Mouse (Mus musculus) CD4-positive, CD25-positive, alpha-beta regulatory T cell, adult 2 months (primary cell): ENCODE data around the gene Arpc4.

Experiments
- DNase-seq: peaks from one replicate; pipeline ENCODE4 v3.0.0-alpha.2; 2012; ENCODE audit warnings: low read depth, low spot score

Arpc4 gene

DNA sequence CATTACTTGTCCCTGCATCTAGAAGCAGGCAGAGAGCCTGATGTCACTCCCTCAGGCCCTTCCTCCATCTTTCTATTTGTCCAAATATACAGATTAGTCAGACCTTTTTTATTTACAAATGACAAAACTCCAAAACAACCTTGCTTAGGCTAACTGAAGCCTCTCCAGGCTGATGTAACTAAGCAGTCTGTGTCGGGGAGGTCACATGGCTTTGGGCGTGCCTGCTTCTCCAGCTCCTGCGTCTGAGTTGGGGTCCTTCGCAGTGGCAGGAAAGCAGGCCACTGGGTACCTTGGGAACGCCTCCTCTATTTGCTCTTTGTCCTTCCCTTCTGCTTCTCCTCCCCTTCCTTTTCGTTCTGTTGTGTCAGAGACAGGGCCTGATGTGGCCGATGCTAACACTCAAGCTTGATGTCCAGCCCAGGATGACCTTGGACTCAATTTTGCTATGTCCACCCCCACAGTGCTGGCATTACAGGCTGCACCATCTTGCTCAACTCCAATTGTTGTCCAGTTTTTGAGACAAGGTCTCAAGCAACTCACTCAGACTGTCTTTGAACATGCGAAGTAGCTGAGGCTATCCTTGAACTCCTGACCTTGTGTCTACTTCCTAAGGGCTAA, 13.3 kb upstream of the Arpc4 start:
- DNase-seq = no peak

DNA sequence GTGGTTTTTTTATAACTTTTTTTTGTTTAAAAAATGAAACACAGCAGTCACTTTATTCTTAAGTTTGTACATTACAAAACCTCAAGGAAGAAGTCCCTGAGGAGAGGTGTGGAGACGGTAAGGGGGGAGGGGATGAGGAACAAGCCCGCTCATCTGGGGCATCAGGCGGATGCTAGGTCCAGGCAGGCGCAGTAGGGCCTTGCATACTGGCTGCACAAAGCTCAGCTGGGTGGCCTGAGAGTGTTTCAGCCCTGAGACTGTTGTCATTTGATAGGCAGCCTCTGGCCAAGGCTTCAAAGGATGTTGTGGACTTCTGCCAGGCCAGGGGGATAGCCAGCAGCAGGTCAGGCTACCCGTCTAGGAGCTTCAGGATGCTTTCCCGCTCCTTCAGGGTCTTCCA, 11.3 kb upstream of the Arpc4 start:
- DNase-seq = no peak

GRCm38 (mm10) chr6:113367574-113367973, 10.3 kb upstream of the Arpc4 start:
- no peak for DNase-seq

- DNase-seq = no peak
Observed at GRCm38 (mm10) chr6:113368124-113368523, 9.8 kb upstream of the Arpc4 start.

- no peak for DNase-seq
Observed at GRCm38 (mm10) chr6:113368577-113368976, 9.3 kb upstream of the Arpc4 start.

GRCm38 (mm10) chr6:113370194-113370929, 7.6 kb upstream of the Arpc4 start:
- DNase-seq = no peak

GRCm38 (mm10) chr6:113373491-113373890, 4.4 kb upstream of the Arpc4 start:
- no peak for DNase-seq

DNA sequence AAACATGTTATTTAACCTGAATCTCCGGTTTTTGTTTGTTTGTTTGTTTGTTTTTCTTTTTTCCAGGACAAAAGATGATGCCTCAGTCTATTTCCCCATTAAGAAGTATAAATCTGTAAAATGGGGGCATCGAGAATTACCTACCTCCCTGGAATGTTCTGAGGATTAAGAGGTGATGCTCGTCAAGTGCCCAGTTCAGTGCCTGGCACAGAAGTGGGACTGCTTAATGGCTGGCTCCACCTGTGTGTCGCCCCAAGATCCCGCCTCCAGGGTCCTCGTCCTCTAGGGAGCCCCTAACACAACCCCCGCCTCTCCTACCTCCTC, 781 bp upstream of the Arpc4 start:
- no peak for DNase-seq

DNA sequence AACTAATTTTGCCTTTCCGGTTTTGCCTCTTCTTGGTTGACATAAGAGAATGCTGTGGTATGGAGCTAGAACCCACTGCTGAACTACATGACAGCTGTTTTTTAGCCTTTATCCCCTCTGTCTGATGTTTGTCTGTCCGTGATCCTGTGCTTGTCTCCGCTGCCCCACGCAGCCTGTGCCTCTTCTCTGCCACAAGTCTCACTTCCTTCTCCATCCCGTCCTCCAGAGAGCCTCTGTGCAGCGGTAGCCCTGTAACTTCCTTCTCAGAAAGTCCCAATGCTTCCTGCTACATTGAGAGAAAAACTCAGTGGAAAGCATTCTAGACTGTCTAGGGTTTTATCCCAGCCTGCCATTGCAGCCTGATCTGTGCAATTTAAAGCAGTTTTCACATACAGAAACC, 1.3 kb downstream of the Arpc4 start:
- peak; percentile 18 for DNase-seq

DNA sequence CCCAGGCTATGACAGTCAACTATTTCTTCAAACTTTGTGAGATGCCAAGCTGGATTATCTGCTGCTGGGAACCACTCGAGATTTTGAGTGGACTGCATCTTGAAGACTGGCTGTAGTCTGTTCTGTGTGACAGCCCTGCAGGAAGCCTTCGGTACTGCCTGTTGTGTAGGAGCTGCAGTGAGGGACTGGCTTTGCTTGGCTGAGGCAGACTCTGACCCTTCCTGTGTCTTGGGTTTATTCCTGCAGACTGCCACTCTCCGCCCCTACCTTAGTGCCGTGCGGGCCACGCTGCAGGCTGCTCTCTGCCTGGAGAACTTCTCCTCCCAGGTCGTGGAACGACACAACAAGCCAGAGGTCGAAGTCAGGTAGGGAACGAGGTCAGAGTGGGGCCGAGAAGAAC, 2.6 kb downstream of the Arpc4 start:
- DNase-seq = peak; percentile 25

GRCm38 (mm10) chr6:113384351-113384927, 6.5 kb downstream of the Arpc4 start:
- DNase-seq = no peak

- DNase-seq = no peak
Observed at GRCm38 (mm10) chr6:113385160-113385714, 7.3 kb downstream of the Arpc4 start.

DNA sequence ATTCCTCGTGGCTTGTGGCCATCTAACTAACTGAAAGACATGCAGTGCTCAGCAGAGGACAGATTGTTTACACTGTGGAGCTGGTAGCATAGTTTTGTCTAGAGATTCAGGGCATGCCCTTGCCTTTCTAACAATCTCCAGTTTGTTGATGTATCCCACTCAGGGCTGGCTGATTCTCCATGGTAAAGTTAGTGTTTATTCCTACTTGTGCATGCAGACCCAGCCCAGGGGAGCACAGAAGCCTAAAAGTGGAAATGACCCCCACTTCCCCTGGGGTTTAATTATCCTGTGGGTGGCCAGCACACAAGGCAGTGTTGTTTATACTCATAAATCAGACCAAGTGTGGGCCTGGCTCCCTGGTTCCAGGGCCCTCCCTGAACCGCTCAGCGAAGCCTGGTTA, 8.1 kb downstream of the Arpc4 start:
- no peak for DNase-seq

DNA sequence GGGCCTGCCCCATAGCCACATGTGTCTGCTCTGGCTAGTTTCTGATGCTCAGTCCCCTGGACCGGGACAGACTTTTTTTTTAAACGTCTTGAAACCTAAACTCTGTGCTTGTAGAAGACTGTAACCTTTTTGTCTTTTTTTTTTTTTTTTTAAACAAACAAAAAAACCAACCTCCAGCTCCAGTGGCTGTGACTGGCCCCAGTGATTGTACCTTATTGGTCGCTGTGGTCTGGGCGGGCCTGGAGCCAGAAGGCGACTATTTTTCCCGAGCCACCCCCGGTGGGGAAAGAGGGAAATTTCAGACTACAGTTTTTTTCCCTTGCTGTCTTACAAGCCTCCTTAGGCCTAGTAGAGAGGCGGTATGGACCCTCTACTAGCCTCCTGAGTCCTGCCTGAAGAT, 11.0 kb downstream of the Arpc4 start, which contains the start of gene Ttll3:
Gene Ttll3 (plus strand): TSS at position 301 of the 400 bp plus-strand sequence.
- no peak for DNase-seq

GRCm38 (mm10) chr6:113390715-113391114, 12.8 kb downstream of the Arpc4 start:
- DNase-seq = no peak

GRCm38 (mm10) chr6:113392015-113392386, 14.1 kb downstream of the Arpc4 start:
- DNase-seq = no peak

GRCm38 (mm10) chr6:113392387-113393071, 14.6 kb downstream of the Arpc4 start:
- DNase-seq = no peak

GRCm38 (mm10) chr6:113393951-113394350, 16.0 kb downstream of the Arpc4 start:
- DNase-seq = no peak

DNA sequence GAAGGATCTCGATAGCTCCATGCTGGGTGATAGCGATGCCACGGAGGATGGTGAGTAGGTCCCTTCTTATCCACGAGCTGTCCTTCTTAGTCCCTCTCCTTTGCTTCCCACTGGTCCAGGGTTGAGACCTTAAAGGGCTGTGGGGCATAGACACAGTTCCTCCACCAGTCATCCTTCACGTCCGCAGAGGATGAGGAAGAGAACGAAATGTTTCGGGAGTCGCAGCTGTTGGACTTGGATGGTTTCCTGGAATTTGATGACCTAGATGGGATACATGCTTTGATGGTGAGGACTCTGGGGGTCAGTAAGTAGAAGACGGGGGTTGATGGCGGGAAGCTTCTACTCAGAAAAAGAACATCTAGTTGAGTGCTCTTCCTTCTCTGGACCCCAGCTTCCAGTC, 16.9 kb downstream of the Arpc4 start:
- no peak for DNase-seq

DNA sequence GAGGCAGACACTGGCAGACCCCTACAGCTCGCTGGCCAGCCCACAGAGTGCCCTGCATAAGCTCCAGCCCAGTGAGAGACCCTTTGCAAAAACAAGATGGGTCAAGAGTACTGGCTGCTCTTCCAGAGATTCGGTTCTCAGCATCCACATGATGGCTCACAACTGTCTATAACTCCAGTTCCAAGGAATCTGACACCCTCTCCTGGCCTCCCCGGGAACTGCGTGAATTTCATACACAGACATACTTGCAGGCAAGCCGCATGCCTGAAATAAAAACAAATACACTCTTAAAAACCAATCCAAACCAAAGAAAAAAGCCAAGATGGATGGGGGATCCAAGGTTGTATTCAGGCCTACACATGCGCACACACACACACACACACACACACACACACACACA, 17.6 kb downstream of the Arpc4 start:
- DNase-seq = no peak

- DNase-seq = no peak
Observed at GRCm38 (mm10) chr6:113396270-113397030, 18.5 kb downstream of the Arpc4 start.

DNA sequence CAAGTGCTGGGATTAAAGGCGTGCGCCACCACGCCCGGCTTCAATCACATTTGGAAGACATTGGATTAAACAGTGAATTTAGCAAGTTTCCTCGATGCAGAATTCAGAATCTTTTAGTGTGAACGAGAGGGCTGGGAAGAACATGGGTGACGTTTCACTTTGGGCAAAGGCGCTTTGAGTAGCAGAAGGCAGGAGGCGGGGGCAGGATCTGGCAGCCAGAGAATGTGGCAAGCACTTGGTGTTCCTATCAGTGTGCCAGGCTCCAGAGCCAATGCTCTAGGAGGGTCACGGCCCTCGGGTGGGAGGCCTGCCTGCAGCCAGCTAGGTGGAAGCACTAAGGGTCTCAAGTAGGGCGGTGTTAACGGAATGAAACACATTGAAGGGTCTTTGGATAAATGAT, 24.2 kb downstream of the Arpc4 start:
- DNase-seq = no peak
